Mouse (Mus musculus) right cerebral cortex, postnatal 14 days (tissue): ENCODE measurements at regions not wholly inside any gene's neighbourhood (a gene's known extent, or its start where the extent isn't known, plus 50 kb on each side); places are given as distances from the start of the nearest gene placed in this dataset.

Source experiments
- DNase-seq: peaks from one replicate; pipeline ENCODE4 v3.0.0; 2022

DNA sequence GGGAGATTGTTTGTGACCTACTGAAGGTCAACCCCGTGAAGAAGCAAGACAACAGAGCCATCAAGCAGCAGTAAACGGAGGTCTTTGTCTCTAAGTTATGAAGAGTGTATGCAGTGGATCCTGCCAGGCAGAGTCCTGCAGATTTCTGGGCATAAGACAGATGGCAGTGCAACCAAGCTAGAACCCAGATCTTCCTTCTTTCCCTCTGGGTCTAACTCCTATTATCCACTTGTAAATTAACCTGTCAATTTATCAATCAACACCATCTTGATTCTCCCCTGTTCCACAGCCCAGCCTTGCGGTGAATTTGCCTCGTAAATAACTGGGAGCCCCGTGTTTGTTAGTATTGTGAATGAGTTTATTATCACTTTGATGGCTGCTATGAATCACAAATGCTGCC is 555.7 kb downstream of the Nr2f2 start:
- DNase-seq: peak; percentile 5

DNA sequence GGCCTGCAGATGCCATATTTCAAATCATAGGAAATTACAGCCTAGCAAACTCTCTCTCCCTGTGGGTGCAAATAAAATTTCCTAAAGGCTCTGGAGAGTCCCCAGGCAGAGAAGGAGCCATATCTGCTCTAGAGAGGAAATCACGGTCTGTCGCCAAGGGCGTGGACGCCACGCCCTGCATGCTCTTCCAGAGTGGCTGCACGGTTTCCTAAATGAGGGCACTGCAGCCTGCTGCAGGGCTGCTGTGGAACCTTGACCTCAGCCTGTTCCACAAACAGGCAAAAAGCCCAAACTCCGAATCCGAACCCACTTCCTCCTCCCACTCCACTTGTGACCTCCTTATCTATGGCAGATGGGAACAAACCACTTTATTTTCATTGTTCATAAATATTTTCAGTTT is 559.3 kb downstream of the Nr2f2 start:
- DNase-seq: no peak

DNA sequence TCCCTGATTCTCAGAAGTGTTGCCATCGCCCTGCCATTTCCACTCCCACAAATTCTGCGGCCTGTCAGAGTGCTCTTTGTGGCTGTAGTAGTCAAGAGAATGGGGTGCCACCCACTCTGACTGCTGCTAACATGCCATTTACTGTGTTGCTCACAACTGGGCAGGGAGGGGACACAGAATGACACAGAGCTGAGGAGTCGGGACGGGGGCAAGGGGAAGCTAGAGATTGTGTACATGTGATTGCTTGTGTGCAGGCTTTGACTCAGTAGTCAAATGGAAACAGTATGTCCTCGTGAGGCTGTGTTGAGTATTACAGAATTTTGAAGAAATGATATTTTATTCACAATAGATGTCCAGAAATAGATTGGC is 595.6 kb downstream of the Nr2f2 start:
- no peak for DNase-seq

DNA sequence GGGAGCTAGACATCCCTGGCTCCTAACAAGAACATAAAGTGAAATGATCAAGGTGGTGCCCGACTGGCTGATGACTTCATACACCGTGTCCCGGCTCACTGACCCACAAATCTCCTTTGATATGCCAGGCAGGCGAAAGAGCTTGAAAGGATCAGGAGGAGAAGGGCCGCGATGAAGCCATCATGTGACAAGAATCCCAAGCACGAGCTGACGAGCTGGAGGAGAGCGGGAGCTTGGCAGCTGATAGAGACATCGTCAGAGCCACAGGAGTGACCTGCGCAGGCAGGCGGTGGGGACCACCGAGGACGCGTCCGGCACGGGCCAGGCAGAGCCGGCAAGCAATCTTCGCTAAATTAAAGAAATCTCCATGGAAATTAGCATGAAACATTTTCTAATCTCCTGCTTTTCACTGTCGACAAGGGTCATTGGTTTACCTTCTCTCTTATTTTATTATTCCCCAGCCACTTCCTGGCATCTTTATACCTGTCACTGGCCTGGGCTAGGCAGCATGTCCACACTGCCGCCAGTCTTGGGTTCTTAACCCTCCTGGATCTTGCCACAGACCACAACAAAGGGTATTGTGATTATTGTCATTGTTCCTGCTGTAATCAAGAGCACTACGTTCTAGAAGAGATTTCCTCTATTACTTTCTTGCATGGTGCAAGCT is 596.1 kb downstream of the Nr2f2 start:
- no peak for DNase-seq

DNA sequence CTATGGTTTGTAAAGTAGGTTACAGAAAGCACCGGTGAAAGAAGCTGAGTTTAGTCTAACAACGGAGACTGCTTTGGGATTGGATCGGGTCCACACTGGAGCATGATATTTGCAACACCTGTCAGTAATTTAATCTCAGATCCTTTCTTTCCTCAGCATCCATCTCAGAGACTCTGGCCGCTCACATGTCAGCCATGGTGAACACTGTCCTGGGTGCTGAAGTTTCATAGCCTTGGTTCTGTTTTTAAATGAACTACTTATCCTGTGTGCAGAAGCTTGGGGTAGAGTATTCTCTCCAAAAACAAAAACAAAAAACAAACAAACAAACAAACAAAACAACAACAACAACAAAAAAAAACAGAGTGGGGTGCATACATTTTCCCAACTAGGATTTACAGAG is 600.1 kb downstream of the Nr2f2 start:
- no peak for DNase-seq

DNA sequence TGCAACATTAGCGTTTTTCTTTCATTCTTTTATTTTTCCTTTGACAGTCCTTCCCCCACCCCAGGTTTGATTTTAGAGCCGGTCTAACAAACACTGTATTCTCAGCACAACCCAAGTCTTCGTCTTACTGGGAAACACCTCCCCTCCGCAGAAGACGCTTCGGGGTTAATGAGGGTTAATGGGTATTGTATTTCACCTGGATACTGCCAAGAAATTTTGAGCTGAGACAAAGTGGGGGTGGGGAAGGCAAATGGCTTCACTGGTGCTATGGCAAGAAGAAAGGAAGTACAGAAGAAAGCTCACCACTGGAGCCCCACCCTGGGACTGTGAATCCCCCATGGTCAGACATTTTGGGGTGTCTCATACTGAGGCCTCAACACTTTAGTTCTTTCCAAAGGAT is 626.0 kb downstream of the Nr2f2 start:
- DNase-seq: no peak

DNA sequence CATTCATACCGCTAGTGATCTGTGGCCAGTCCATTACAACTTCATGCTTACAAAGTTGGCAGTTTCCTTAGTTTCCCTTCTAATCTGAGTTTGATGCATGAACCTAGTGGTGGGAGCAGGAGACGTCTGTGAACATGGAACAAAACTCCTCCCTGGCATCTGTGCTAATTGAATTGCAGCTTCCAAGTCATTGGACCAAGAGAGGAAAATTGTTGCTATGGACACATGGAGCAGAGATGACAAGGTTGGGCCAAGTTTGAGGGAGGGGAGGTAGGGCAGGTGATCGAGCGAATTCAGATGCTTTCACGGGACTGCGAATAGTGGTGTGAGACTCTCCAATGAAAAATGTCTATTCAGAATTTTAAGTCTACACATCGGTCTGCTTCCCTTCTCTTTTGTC is 627.5 kb downstream of the Nr2f2 start:
- no peak for DNase-seq

DNA sequence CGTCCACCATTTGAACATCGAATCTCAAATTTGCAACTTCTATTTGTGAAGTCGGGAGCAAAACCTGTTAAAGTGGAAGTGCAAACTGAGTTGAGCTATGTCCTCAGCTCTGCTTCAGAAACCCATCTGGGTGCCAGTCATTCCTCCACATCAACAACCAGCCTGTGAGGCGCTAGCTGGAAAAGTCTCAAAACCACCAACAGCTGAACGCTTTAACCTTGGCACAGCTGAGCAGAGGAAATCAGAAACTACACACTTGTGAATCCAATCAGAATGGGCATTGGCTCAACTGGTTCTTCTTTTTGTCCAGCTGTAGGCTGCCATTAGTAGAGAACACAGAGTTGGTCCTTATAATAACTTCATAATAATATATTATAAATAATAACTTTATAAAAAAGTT is 651.5 kb downstream of the Nr2f2 start:
- DNase-seq: no peak

DNA sequence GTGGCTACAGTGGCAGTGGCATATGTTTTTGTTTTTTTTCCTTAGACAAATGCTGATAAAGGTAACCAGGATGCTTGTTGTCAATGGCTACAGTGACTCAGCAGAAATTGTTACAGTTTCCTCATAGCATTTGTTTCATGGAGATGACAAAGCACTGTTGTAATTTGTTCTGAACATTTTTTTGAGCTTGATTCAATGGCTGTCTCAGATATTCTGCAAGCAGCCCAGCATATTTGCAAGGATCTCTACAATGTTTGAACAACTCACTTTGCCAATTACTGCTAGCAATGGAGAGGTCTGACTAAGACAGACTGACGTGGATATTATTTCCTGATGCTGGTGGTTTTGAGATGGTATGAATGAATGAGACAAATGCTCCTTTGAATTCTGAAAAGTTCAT is 696.3 kb downstream of the Nr2f2 start:
- DNase-seq: no peak

DNA sequence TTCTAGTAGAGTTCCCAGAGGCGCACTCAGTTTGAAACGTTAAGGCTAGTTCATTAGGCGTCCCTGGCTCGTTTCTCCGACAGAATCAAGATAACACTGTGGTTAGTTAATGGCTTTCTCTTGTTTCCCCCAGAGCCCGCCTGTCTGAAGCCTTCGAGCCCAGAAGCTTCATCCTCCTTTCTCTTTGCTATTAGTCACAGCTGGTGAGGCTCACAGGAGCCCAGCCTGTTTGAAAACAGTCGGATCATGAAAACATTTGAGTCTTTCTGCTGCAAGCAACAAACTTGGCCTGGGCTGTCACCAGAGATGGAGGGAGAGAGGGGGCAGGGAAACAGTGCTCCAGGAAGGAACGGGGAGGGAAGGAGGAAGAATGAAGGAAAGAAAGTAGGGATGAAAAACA is 711.0 kb downstream of the Nr2f2 start:
- DNase-seq: no peak

DNA sequence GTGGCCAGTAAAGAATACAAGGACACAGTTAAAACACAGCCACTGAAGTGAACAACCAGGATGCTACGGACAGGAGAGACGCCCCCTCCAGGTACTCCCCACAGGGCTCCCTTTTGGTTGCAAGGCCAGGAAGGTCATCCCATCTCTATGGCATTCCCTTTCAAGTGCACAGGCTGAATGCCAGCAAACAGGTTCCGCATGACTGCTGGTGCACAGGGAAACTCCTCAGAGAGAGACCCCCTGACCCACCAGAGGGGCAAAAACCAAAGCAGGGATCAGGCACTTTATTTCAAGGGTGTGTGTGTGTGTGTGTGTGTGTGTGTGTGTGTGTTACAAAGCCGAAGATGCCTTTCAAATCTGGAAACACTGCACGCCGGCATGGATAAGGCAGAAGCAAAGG is 721.1 kb downstream of the Nr2f2 start:
- no peak for DNase-seq

DNA sequence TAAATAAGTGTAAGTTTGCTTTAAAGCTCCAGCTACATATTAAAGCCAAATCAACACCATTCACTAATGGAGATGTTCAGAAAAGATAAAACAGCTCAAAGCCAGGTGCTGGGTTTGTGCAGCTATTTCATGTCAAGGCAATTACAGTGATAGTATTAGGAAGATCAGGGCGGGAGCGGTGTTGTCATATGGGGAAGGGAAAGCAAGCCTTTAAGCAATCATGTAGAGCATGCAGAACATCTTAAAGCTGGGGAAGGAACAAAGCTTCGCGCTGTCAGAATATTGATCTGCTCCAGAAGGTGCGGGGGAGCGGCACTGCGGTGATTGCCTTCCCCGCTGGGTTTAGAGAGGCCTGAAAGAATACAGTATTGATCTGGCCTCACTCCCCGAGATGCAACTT is 724.9 kb downstream of the Nr2f2 start:
- DNase-seq: no peak

DNA sequence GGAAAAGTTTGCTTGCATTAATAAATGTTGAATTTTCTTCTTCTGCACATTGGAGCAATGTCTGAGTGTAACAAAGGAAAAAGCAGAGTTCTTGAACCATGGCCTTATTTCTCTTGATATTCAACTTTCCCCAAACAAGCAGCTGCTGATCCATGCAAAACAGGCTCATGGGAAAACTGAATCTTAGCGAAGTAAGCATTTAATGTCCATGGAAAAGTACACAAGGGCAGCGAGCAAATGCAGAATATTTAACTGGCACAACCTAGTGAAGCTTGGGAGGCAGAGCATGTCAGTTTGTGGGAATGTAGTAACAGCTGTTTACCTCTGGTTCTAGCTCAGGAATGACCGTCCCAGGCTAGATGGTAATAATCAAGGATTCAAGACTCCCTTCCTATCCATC is 766.7 kb downstream of the Nr2f2 start:
- DNase-seq: no peak

DNA sequence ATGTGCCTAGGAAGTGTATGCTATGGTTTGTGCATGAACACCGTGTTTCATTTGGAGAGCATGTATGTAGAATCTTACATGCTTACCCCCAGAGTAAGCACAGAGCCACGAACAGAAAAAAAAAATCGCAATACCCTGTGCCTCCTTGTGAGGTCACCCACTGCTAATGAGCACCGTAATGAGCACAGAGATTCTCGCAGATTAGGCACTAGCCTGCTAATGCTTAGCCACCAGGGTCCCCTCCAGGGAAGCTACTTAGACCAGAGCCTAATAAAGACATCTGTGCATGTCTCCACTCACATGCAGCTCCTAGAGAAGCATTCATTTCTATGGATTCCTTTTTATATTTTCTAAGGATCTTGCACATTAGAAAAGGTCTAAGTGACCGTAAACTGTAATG is 780.8 kb downstream of the Nr2f2 start:
- DNase-seq: no peak

DNA sequence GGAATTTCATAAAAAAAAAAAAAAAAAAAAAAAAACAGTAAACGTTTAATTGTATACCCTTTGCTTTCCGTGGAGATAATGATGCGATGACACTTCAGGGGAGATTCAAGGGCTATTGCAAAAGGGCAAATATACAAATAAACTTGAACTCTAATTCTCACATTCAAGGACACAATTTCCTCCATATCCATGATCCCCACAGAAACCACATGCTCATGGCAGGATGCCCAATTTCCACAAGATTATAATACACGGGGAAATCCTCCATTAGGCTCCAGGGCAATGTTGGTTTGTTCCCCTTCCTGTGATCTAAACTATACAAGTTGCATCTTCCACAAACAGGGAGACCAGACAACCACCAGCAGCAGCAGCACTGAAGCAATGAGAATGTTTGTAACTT is 781.4 kb downstream of the Nr2f2 start:
- DNase-seq: no peak

DNA sequence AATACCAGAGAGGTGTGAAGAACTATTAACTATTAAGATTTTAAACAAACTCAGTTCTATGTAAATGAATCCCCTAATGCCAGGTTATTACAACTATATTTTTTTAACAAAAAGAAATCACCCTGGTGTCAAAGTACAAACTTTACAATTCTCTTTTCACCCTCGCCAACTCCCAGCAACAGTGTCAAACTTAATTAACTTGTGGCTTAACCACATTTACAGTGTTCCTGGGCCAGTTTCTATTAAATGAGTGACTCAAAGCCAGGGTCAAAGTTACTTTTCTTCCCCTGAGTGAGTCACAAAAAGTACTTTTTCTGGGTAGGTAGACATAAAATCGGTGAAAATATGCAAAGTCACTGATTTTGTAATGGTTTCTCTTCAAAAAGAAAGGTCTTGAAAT is 782.0 kb downstream of the Nr2f2 start:
- DNase-seq: no peak

DNA sequence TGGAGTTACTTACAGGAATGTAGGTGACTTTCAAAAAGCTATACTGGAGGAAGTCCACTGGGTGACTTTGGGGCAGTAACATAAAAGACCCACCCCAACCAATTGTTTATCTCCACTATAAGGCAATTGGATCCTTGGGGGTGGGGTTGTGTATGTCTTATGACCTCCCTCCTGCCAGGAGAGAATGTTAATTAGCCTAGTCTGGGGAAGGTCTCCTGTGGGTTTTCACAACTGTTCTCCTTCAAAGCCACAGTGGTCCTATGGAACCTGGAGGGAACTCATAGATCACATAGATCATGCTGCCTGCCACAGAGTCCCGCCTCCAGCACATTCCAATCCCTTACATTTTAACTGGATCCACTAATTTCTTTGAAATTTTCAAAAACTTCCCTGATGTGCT is 782.6 kb downstream of the Nr2f2 start:
- no peak for DNase-seq

DNA sequence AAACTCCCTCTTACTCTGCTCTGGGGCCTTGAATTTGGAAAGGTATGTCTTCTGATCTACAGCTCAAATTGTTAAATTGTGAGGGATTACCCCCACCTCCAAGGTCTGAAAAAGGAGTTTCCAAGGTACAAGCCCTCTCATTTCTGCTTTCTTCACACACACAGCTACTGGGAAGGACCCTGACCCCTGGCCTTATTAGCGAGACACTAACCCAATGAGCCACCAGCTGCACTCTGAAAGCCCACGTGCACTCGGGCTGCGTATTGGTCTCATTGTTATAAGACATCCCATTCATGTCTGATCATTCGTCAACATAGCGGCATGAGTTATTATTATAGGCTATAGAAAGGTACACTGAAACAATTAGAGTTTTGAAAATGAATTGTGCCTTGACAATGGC is 784.9 kb downstream of the Nr2f2 start:
- DNase-seq: no peak

DNA sequence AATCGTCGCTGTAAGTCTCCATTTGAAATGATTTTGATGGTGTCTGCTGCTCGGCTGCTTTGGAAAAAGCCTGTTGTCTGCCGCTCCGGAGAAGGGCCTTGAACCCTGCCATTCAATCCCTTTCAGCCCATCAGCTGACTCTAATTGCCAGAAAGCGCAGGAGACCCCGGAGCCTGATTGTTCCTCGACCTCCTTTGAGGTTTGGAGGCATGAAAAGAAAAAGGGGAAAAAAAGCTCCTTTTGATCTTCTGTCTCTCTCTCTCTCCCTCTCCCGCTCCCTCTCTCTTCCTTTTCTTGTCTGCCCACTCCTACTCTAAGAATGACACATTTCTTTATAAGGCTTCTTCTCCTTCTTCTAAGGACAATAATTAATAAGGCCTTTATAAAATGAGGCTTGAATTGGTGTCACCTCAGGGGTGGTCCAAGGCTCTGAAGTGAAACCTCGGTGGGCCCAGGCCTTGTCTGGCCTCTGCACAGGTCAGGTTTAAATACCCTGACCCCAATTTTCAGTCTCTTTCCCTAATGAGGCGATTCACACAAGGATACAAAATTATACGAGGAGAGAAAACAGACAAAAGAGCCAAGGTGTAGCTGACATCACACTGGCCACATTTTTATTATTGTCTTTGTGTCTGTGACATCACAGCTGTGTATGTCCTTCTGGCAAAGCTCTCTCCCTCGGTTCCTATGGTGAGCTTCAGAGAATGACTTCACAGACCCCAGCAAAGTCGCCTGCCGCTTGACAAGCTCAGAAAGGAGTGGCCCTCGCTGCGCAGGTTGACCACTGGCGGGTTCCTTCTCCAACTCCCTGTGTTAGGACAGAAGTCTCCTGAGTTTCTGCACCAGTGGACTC is 787.4 kb downstream of the Nr2f2 start:
- DNase-seq: no peak

DNA sequence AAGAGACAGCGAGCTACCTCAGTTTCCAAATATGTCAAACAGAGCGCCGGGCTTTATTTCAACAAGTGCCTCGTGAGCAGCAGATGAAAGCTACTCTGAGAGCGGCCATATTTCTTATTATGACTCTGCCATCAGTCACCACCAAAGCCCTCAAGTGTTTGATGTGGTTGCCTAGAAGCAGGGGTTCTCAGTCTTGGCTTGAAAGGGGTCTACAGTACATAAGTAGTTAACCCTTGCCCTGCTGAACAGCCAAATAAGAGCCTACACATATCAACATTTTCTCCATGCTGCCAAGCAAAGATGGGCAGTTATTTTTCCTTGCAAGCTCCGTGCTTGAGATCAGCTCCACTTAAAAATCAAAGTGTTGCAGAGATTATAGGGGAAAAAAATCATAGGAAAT is 788.8 kb downstream of the Nr2f2 start:
- DNase-seq: no peak

DNA sequence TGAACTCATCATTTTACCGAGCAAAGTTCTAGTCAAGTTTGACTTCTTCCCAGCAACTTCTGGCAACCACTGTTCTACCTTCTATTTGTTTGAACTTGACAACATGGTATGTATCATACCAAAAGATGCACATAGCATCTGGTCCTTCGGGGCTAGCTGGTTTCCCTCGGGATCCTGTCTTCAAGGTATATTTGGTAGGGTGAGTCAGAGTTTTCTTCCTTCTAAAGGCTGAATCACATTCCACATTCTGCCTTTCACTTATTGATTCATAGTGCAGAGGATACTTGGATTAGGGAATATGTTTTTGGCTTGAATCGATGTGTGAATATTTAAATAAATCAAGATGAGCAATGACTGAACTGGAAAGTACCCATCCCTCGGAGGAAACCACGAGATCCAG is 789.9 kb downstream of the Nr2f2 start:
- DNase-seq: no peak

DNA sequence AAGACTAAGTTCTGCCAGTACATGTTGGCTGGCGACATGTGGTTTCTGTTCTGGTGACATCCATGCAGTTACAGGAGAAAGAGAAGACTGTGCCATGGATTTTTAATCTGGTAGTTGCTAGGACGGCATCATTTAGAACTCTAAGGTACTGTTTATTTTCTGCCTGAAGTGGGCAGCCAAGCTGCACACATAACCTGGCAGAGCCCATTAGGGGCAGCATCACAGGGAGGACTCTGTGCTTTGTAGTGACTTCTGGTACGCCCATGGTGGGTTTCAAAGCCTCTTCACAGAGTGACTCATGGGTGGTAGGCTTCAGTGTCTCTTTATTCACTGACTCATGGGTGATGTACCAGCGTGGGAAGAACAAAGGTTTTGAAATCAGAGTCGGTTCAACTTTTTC is 792.8 kb downstream of the Nr2f2 start:
- DNase-seq: no peak

DNA sequence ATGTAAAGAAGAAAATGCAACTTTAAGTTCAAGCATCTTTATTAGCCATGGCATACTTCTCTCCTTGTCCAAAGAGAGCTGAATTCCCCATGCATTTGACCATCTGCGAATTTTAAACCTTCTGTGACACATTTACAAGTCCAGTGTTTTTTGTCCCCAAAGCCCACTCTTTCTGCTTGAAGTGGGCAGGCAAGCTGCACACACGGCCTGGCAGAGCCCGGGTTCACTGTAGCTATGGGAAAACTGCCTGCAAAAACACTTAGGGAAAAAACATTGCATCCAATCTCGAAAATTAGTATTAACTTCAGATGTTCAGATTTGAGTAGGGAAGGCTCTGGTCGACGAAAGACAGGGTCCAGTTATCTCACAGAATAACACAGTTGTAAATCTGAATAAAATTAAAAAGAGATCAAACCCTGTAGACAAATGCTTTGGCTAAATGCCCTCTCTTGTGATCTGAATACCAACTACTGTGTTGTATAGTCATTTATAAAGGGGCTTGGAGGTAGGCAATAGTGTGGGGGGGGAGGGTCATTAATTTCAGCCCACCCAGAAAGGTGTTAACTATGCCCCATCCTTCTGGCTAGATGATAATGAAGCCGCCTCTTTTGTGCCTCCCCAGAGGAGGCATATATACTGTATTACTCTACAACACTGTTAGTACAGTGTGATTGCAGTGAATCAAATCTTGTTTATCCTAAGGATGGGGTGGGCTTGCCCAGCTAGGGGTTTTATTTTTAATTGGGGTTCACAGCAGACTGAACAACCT is 793.7 kb downstream of the Nr2f2 start:
- DNase-seq: no peak

DNA sequence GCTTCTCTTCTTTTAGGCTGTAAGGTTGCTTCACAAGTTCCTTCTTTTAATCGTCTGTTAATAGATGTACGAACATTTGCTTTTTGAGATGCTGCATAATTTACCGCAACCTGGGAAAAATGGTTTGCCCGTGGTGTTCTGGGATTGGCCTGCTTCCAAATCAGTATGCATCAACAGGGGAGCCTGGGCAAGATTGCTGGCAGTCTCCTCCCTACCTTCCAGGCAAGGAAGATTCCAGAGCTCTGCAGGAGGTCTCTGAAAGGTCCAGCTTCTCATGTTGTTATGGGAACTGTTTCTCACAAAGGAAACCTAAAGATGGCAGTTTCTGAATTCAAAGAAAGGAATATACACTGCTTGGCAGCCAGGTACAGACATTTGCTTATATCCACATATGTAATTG is 799.6 kb downstream of the Nr2f2 start:
- DNase-seq: no peak
